Mouse (Mus musculus): ENCODE measurements around the gene Mageb4. TPM values are rescaled to one million over a fixed set of nuclear protein-coding genes. Genes with fewer than 3 reads are reported as not detected.
"Not testable (repeated sequence)": the region's sequence is repeated elsewhere in the genome, so short reads cannot be mapped to it uniquely, and the experiment has no call there.

Gene Mageb4
- not detected in 2 replicates for polyA plus RNA-seq (2015; fragmentation: Nextera tagmentation; extraction: Ambion mirVana)

- H3K27me3 ChIP-seq; H3K4me2 ChIP-seq; H3K27ac ChIP-seq; ATAC-seq (ENCODE audit: insufficient number of reproducible peaks, low FRiP score, low TSS enrichment, low read depth); H3K9ac ChIP-seq; H3K36me3 ChIP-seq; H3K9me3 ChIP-seq; H3K4me1 ChIP-seq; H3K4me3 ChIP-seq: not testable (repeated sequence)
- WGBS = no CpG with 5 or more reads among the region's 13 CpGs
These were observed at the start of gene Mageb4 for GRCm38 (mm10) chrX:86304993-86305392. Mageb4 (minus strand) TSS chrX:86305093.

DNA sequence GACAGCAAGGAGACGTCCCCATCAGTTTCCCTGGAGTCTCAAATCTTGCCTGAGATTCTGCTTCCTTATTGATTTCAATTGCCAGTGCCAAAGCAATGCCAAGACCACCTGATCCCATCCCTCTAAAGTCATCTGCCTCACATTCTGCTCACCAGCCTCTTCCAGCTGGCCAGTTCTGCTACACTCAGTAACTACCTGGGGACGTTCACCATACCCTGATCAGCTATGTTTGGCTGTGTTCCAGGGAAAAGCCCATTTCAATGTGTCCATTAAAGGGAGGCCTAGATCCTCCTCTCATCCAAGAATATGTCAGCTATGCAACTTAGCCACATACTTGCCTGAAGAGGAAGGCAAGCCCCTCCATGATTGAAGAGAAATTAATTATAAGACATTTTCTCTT, 20.3 kb downstream of the Mageb4 start:
- not testable (repeated sequence) for H3K27ac ChIP-seq; H3K4me1 ChIP-seq; H3K36me3 ChIP-seq; H3K9ac ChIP-seq; H3K4me2 ChIP-seq; ATAC-seq (ENCODE audit: insufficient number of reproducible peaks, low FRiP score, low TSS enrichment, low read depth); H3K4me3 ChIP-seq; H3K27me3 ChIP-seq; H3K9me3 ChIP-seq
- 44% methylated on average over 1 of the region's 2 CpGs for WGBS

GRCm38 (mm10) chrX:86245950-86246349, 58.9 kb downstream of the Mageb4 start:
- H3K4me2 ChIP-seq; H3K36me3 ChIP-seq; H3K27me3 ChIP-seq; H3K9ac ChIP-seq; H3K9me3 ChIP-seq; H3K27ac ChIP-seq; H3K4me1 ChIP-seq; H3K4me3 ChIP-seq; ATAC-seq (ENCODE audit: insufficient number of reproducible peaks, low FRiP score, low TSS enrichment, low read depth): not testable (repeated sequence)
- WGBS = no CpG with 5 or more reads among the region's 1 CpGs

DNA sequence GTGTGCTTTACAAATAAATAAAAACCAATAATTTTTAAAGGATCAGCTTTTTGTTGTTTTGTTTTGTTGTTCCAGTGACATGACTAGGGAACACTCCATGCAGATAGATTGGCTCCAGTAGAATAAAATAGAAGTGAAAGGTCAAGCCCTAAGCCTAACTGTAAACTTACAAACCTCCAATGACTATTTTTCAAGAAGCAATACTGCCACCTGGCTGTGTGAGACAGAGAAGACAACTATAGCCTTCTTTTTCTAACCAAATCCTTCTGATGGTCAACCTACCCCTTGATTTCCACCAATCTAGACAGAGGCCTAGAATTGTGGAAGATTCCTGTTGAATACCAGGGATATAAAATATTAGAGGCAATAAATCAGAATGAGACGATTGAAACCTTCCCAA, 67.6 kb downstream of the Mageb4 start:
- Histone ChIP-seq H3K27ac (no peak overlapping the region), H3K9ac (no peak overlapping the region), H3K4me2 (no peak overlapping the region), H3K4me3 (no peak overlapping the region), H3K4me1 (no peaks in the 10 kb centered on the region), H3K9me3 (no peaks in the 10 kb centered on the region), H3K36me3 (no peaks in the 10 kb centered on the region), H3K27me3 (no peaks in the 10 kb centered on the region)
- ATAC-seq (ENCODE audit: insufficient number of reproducible peaks, low FRiP score, low TSS enrichment, low read depth) = no peak
- 30% methylated on average over 1 of the region's 1 CpGs for WGBS

Other genes starting within 250 kb of the Mageb4 start
- 0.70 and 0.74 TPM in 2 replicates for gene Nr0b1, start 113.3 kb downstream of the Mageb4 start, polyA plus RNA-seq (2015; fragmentation: Nextera tagmentation; extraction: Ambion mirVana)